Mouse (Mus musculus): ENCODE results near the gene Psph. TPM values are rescaled to one million over a fixed set of nuclear protein-coding genes. Genes with fewer than 3 reads are reported as not detected.
A peak's percentile ranks its signal among the peaks of the same experiment; 100 is the strongest.

Psph gene
- polyA plus RNA-seq, 1 experiment = 13.3 TPM

DNA sequence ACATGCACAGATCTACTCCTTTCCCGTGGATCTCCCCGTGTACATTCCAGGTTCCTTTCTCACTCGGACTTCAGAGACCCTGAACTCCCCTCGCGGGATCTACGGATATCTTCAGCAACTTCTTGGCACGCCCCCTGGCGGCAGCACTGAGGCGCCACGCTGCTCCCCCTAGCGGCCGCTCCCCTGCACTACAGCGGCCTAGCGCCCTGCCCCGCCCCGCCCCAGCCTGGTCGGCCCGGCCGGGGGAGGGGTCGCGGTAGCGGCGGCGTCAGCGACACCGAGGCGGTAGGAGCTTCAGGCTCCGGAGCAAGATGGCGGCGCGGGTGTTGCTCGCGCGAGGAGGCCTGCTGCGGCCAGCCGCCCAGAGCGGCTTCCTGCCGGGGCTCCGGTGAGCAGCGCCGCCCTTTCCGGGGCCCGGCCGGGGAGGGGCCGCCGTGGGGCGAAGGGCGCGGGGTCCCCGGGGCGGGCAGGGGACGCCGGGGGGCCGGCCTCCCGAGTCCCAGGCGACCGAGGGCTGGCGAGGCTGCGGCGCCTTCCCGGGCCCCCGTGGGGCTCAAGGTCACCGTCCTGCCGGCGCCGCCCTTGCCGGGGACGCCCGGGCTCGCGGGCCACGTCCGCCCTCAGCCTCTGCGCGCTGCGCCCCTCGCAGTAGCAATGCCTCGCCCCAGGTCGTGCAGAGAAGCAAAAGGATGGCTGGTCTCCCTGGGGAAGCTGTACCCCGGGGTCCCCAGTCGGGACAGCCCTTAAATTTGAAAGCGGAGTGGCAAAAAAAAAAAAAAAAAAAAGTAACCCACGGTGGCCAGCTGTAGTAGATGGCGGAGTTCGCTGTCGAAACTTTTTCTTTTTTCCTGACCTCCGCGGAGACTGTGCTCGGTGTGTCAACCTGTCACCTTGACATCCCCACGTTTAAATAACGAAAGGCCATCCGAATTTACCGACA, 62.1 kb downstream of the Psph start, which contains the start of gene Nipsnap2:
Gene Nipsnap2 (plus strand): TSS at position 230 of the 940 bp plus-strand sequence.
- Histone ChIP-seq H3K27ac (ENCODE audit: insufficient read depth, low read length) (peak within 1 kb of the TSS; percentile 83), H3K36me3 (ENCODE audit: control insufficient read depth, insufficient read depth, low read length) (no peaks in the 10 kb centered on the region), H3K4me3 (ENCODE audit: extremely low read depth, insufficient read depth, insufficient read length) (peak within 1 kb of the TSS; percentile 73), H3K4me1 (ENCODE audit: control insufficient read depth, insufficient read depth, insufficient read length) (peaks cover 3% of the 10 kb centered on the region; the same call in 1 of the 2 replicates), H3K27me3 (ENCODE audit: control insufficient read depth, insufficient read depth, low read length) (no peaks in the 10 kb centered on the region)
- under 1% methylated on average over 93 of the region's 93 CpGs for WGBS
- TF ChIP-seq CTCF (IDR thresholded peaks at IDR 0.05; ENCODE audit: extremely low read depth, insufficient read depth, insufficient read length, insufficient replicate concordance) (peak; percentile 100), POLR2A (IDR thresholded peaks at IDR 0.05; ENCODE audit: low read depth, low read length) (peak; percentile 27; the same call in 1 of the 2 replicates)
- DNase-seq (ENCODE audit: low read depth in 1 of 2, low spot score in 2 of 2) = peak; percentile 70 to 85

DNA sequence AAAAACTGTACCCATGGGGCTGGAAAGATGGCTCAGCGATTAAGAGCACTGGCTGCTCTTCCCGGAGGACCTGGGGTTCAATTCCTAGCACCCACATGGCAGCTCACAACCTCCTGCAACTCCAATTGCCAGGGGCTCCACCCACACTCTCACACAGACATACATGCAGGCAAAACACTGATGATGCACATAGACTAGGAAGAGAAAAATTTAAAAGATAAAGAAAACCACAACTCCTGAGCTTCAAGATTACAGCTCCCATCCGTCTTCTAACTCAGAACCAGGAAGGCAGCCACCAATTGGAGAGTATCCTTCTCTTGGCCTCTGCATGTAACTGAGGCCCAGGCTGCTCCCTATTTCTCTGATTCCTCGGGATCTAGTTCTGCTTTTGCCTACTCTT, 63.0 kb downstream of the Psph start:
- 30% methylated on average over 4 of the region's 4 CpGs for WGBS
- no peak for DNase-seq (ENCODE audit: low read depth in 1 of 2, low spot score in 2 of 2)
- peaks cover 3% of the 10 kb centered on the region; the same call in 1 of the 2 replicates for H3K4me1 ChIP-seq (ENCODE audit: control insufficient read depth, insufficient read depth, insufficient read length)
- H3K27ac ChIP-seq (ENCODE audit: insufficient read depth, low read length) = peak overlapping the region; percentile 83; the same call in 1 of the 2 replicates
- 0 out of 2 replicates have a peak, but pooled peaks cover under 1% of the 10 kb centered on the region for H3K36me3 ChIP-seq (ENCODE audit: control insufficient read depth, insufficient read depth, low read length)
- H3K4me3 ChIP-seq (ENCODE audit: extremely low read depth, insufficient read depth, insufficient read length) = peak overlapping the region; percentile 73
- TF ChIP-seq CTCF (IDR thresholded peaks at IDR 0.05; ENCODE audit: extremely low read depth, insufficient read depth, insufficient read length, insufficient replicate concordance) (no peak), POLR2A (IDR thresholded peaks at IDR 0.05; ENCODE audit: low read depth, low read length) (no peak)
- no peaks in the 10 kb centered on the region for H3K27me3 ChIP-seq (ENCODE audit: control insufficient read depth, insufficient read depth, low read length)

DNA sequence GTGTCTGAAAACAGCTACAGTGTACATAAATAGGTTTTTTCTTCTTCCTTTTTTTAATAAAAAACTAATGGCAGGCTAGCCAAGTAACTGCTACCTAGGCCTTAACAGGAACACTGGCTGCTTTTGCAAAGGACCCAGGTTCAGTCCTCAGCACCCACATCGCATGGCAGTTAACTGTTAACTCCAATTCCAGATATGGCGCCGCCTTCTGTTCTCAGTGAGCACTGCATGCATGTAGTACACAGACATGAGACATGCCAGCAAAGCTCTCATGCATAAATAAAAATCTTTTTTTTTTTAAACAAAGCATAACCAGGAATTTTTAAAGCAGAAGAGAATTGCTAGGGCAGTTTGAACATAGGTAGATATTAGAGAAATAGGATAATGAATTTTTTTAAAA, 67.1 kb downstream of the Psph start:
- no peak for DNase-seq (ENCODE audit: low read depth in 1 of 2, low spot score in 2 of 2)
- peaks cover 12% of the 10 kb centered on the region for H3K36me3 ChIP-seq (ENCODE audit: control insufficient read depth, insufficient read depth, low read length)
- no peak for TF ChIP-seq CTCF (IDR thresholded peaks at IDR 0.05; ENCODE audit: extremely low read depth, insufficient read depth, insufficient read length, insufficient replicate concordance)

DNA sequence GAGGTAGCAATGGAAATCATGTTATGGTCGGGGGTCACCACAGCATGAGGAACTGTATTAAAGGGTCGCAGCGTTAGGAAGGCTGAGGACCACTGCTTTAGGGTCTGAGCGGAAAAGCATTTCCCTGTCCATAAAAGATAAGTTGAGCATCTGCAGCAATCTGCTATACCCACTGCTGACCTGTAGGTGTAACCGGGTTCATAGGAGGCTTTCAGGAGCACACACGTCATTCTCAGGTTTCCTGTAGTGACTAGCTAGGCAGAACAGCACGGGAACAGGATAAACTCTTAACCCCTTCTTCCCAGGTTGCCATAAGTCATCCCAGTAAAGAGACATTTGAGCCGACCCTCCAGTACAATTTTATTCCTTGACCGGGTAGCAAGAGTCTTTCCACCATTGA, 70.2 kb downstream of the Psph start:
- TF ChIP-seq POLR2A (IDR thresholded peaks at IDR 0.05; ENCODE audit: low read depth, low read length) (no peak), CTCF (IDR thresholded peaks at IDR 0.05; ENCODE audit: extremely low read depth, insufficient read depth, insufficient read length, insufficient replicate concordance) (no peak)
- DNase-seq (ENCODE audit: low read depth in 1 of 2, low spot score in 2 of 2) = no peak
- Histone ChIP-seq H3K4me1 (ENCODE audit: control insufficient read depth, insufficient read depth, insufficient read length) (no peaks in the 10 kb centered on the region), H3K27ac (ENCODE audit: insufficient read depth, low read length) (no peak overlapping the region), H3K27me3 (ENCODE audit: control insufficient read depth, insufficient read depth, low read length) (no peaks in the 10 kb centered on the region), H3K4me3 (ENCODE audit: extremely low read depth, insufficient read depth, insufficient read length) (no peak overlapping the region), H3K36me3 (ENCODE audit: control insufficient read depth, insufficient read depth, low read length) (peaks cover 12% of the 10 kb centered on the region)
- WGBS = 82% methylated on average over 9 of the region's 9 CpGs

More for the DNA sequence above, 67.1 kb downstream of the Psph start:
- Histone ChIP-seq H3K27me3 (ENCODE audit: control insufficient read depth, insufficient read depth, low read length) (no peaks in the 10 kb centered on the region), H3K4me3 (ENCODE audit: extremely low read depth, insufficient read depth, insufficient read length) (no peak overlapping the region), H3K27ac (ENCODE audit: insufficient read depth, low read length) (no peak overlapping the region), H3K4me1 (ENCODE audit: control insufficient read depth, insufficient read depth, insufficient read length) (peaks cover 3% of the 10 kb centered on the region; the same call in 1 of the 2 replicates)
- WGBS = 93% methylated on average over 3 of the region's 3 CpGs

Other genes with a start within 250 kb of the Psph start
- gene Mmp17, start 203.3 kb downstream of the Psph start, polyA plus RNA-seq (2012; rRNA removed) = 3.2 and 3.4 TPM in 2 replicates
- 0.61 and 0.73 TPM in 2 replicates for gene Zfp11, start 117.3 kb downstream of the Psph start, polyA plus RNA-seq (2012; rRNA removed)
- gene Sept14, start 78.9 kb downstream of the Psph start, polyA plus RNA-seq (2012; rRNA removed) = not detected in 2 replicates
- 29.2 and 34.9 TPM in 2 replicates for gene Mrps17, start 72.0 kb downstream of the Psph start, polyA plus RNA-seq (2012; rRNA removed)
- gene Nipsnap2, start 62.4 kb downstream of the Psph start, polyA plus RNA-seq (2012; rRNA removed) = 16.3 and 19.4 TPM in 2 replicates
- 9.5 and 11.5 TPM in 2 replicates for gene Sumf2, start 59.5 kb upstream of the Psph start, polyA plus RNA-seq (2012; rRNA removed)
- 274 and 522 TPM in 2 replicates for gene Chchd2, start 100.0 kb upstream of the Psph start, polyA plus RNA-seq (2012; rRNA removed)
- 0.56 and 0.65 TPM in 2 replicates for gene Zbed5, start 108.3 kb upstream of the Psph start, polyA plus RNA-seq (2012; rRNA removed)
- 0.13 and 0.14 TPM in 2 replicates for gene Phkg1, start 111.1 kb upstream of the Psph start, polyA plus RNA-seq (2012; rRNA removed)
- 2.4 and 4.9 TPM in 2 replicates for gene Nupr1l, start 121.1 kb upstream of the Psph start, polyA plus RNA-seq (2012; rRNA removed)
- gene Vkorc1l1, start 154.5 kb upstream of the Psph start, polyA plus RNA-seq (2012; rRNA removed) = 7.5 and 8.1 TPM in 2 replicates
- 39.9 and 46.2 TPM in 2 replicates for gene Gusb, start 215.6 kb upstream of the Psph start, polyA plus RNA-seq (2012; rRNA removed)
- 18.0 and 22.4 TPM in 2 replicates for gene Asl, start 241.8 kb upstream of the Psph start, polyA plus RNA-seq (2012; rRNA removed)
- 7.1 and 9.8 TPM in 2 replicates for gene Crcp, start 241.8 kb upstream of the Psph start, polyA plus RNA-seq (2012; rRNA removed)